Mouse (Mus musculus) frontal cortex, adult 2 months (tissue): ENCODE measurements around the gene Arhgap1. TPM values are rescaled to one million over a fixed set of nuclear protein-coding genes. Genes with fewer than 3 reads are reported as not detected.

Experiments
- DNase-seq, 2 experiments: peaks; one replicate each; pipeline ENCODE4 v3.0.0; 2022; ENCODE audit warnings: low spot score in 1 of 2; ENCODE audit errors: extremely low spot score in 1 of 2
- polyA plus RNA-seq: library from polyadenylated mRNA; depleted of rRNA; stranded (reverse); fragments of >200 nt; gene quantifications from 2 replicates; pipeline ENCODE4 v1.2.3, GENCODE M21; 2012; rRNA removed

Gene Arhgap1
- polyA plus RNA-seq, 1 experiment: 73.6 TPM

- DNase-seq: peak; percentile 44 to 48
These were observed 39.8 kb downstream of the Arhgap1 start for GRCm38 (mm10) chr2:91689452-91689851.

GRCm38 (mm10) chr2:91695436-91696224 lies 46.0 kb downstream of the Arhgap1 start:
- DNase-seq: peak in 1 of 2 experiments; percentile 56

- DNase-seq: peak in 1 of 2 experiments; percentile 32
These were observed 46.5 kb downstream of the Arhgap1 start for GRCm38 (mm10) chr2:91696225-91696590.

GRCm38 (mm10) chr2:91699225-91699624 lies 49.6 kb downstream of the Arhgap1 start:
- no peak for DNase-seq

GRCm38 (mm10) chr2:91701366-91701765 lies 51.7 kb downstream of the Arhgap1 start:
- no peak for DNase-seq

GRCm38 (mm10) chr2:91705736-91706135 lies 56.1 kb downstream of the Arhgap1 start:
- no peak for DNase-seq

- DNase-seq: no peak
These were observed 56.8 kb downstream of the Arhgap1 start for GRCm38 (mm10) chr2:91706456-91706855.

- DNase-seq: no peak
These were observed 58.7 kb downstream of the Arhgap1 start for GRCm38 (mm10) chr2:91708361-91708760.

GRCm38 (mm10) chr2:91710272-91711234 lies 60.9 kb downstream of the Arhgap1 start, which contains the start of the genes Atg13 and Harbi1:
Gene Atg13 (minus strand): TSS chr2:91710576.
Gene Harbi1 (plus strand): TSS chr2:91710852.
- peak; percentile 82 to 93 for DNase-seq

GRCm38 (mm10) chr2:91711256-91711925 lies 61.7 kb downstream of the Arhgap1 start:
- no peak for DNase-seq

GRCm38 (mm10) chr2:91714921-91715320 lies 65.3 kb downstream of the Arhgap1 start:
- DNase-seq: no peak

- DNase-seq: no peak
These were observed 68.6 kb downstream of the Arhgap1 start for GRCm38 (mm10) chr2:91718276-91718675.

Other genes starting within 250 kb of the Arhgap1 start
- 114 and 119 TPM in 2 replicates for gene 1110051M20Rik, start 205.2 kb upstream of the Arhgap1 start, polyA plus RNA-seq
- gene Lrp4, start 192.3 kb upstream of the Arhgap1 start, polyA plus RNA-seq: 13.0 and 15.6 TPM in 2 replicates
- 59.8 and 69.1 TPM in 2 replicates for gene Ckap5, start 123.1 kb upstream of the Arhgap1 start, polyA plus RNA-seq
- 0.08 and 0.12 TPM in 2 replicates for gene F2, start 13.4 kb upstream of the Arhgap1 start, polyA plus RNA-seq
- 14.9 and 15.3 TPM in 2 replicates for gene Zfp408, start 69 bp upstream of the Arhgap1 start, polyA plus RNA-seq
- gene Atg13, start 60.7 kb downstream of the Arhgap1 start, polyA plus RNA-seq: 114 and 115 TPM in 2 replicates
- 4.1 and 4.6 TPM in 2 replicates for gene Harbi1, start 61.0 kb downstream of the Arhgap1 start, polyA plus RNA-seq
- gene Ambra1, start 80.3 kb downstream of the Arhgap1 start, polyA plus RNA-seq: 37.2 and 39.1 TPM in 2 replicates